ENCODE assay signal across 10 mouse cellular contexts in genomic region chr8:71677555-71677954, GRCm38 (mm10). TPM values are rescaled to one million over a fixed set of nuclear protein-coding genes. Genes with fewer than 3 reads are reported as not detected.
DNase-seq lines count a peak whose midpoint lies in the region; ATAC-seq and TF ChIP-seq lines count a peak whose summit lies in the region.
"Had no signal": no experiment of that assay in that cellular context is flagged by ENCODE, and none has a peak within 500 bp of the region (broad histone marks: within the 10 kb centered on the region; RNA-seq: fewer than 3 reads in every experiment).

No protein-coding gene starts in this region.

- no peak overlapping the region for H3K4me3 ChIP-seq in kidney, embryonic 14.5 days (ENCODE audit: low read length)
- no peak overlapping the region for H3K4me3 ChIP-seq in heart, embryonic 14.5 days (ENCODE audit: control insufficient read depth in 1 of 2, insufficient read depth in 1 of 2, low read depth in 1 of 2, low read length in 2 of 2)
- H3K4me3 ChIP-seq in liver, postnatal 0 days (ENCODE audit: low read depth, low read length): no peak overlapping the region

- no peaks in the 10 kb centered on the region for H3K36me3 ChIP-seq in kidney, embryonic 14.5 days (ENCODE audit: control insufficient read depth, insufficient read depth, low read length)
- no peaks in the 10 kb centered on the region for H3K36me3 ChIP-seq in heart, embryonic 14.5 days (ENCODE audit: control insufficient read depth, insufficient read depth, low read length)
- H3K36me3 ChIP-seq in liver, postnatal 0 days (replicated peaks; ENCODE audit: insufficient read depth, low read length): no peaks in the 10 kb centered on the region

- no peak for TF ChIP-seq EP300 in liver, postnatal 0 days (IDR thresholded peaks at IDR 0.05; ENCODE audit: low read depth)

- no peak overlapping the region for H3K27ac ChIP-seq in kidney, embryonic 14.5 days (ENCODE audit: low read depth, low read length)
- peak overlapping the region; percentile 39 to 72; a peak in 2 of 4 replicates for H3K27ac ChIP-seq in heart, embryonic 14.5 days (replicated peaks in 1 of 2; ENCODE audit: control insufficient read depth in 1 of 2, insufficient read depth in 1 of 2, low read depth in 2 of 2, low read length in 2 of 2)
- peak overlapping the region; percentile 26; the same call in 1 of the 2 replicates for H3K27ac ChIP-seq in liver, postnatal 0 days (ENCODE audit: low read depth)
- H3K27ac ChIP-seq: hindbrain, postnatal 0 days had no signal

- H3K27me3 ChIP-seq in kidney, embryonic 14.5 days (ENCODE audit: control insufficient read depth, insufficient read depth, low read length): peaks cover 69% of the 10 kb centered on the region
- H3K27me3 ChIP-seq in heart, embryonic 14.5 days (ENCODE audit: control insufficient read depth, insufficient read depth, low read length): peaks cover 43% of the 10 kb centered on the region
- 0 out of 2 replicates have a peak, but pooled peaks cover 9% of the 10 kb centered on the region for H3K27me3 ChIP-seq in liver, postnatal 0 days (ENCODE audit: insufficient read depth, low read length)

- no peak for ATAC-seq in kidney, embryonic 14.5 days (ENCODE audit: low FRiP score, low TSS enrichment)
- ATAC-seq in heart, embryonic 14.5 days (ENCODE audit: insufficient number of reproducible peaks, insufficient read depth, low FRiP score, low read depth): no peak
- ATAC-seq in liver, postnatal 0 days: no peak
- ATAC-seq: forebrain, postnatal 0 days; hindbrain, postnatal 0 days had no signal

- H3K4me2 ChIP-seq in kidney, embryonic 14.5 days (replicated peaks; ENCODE audit: low read depth, low read length): no peak overlapping the region
- H3K4me2 ChIP-seq in heart, embryonic 14.5 days (ENCODE audit: low read length): peak overlapping the region; percentile 80
- H3K4me2 ChIP-seq in liver, postnatal 0 days (ENCODE audit: low read depth, low read length): peak overlapping the region; percentile 93

- no peak for TF ChIP-seq CTCF in liver, postnatal 0 days (IDR thresholded peaks at IDR 0.05; ENCODE audit: low read depth)

- no peak overlapping the region for H3K9ac ChIP-seq in kidney, embryonic 14.5 days (ENCODE audit: low read depth, low read length)
- no peak overlapping the region for H3K9ac ChIP-seq in heart, embryonic 14.5 days (ENCODE audit: low read length)
- H3K9ac ChIP-seq in liver, postnatal 0 days (replicated peaks): no peak overlapping the region
- H3K9ac ChIP-seq: forebrain, postnatal 0 days had no signal

- DNase-seq in kidney, postnatal 10 days: peak; percentile 67
- DNase-seq in R1 (ENCODE audit: low read depth, low spot score): peak; percentile 87
- no peak for DNase-seq in liver, postnatal 0 days
- no peak for DNase-seq in urinary bladder, postnatal 14 days (ENCODE audit: low spot score)
- DNase-seq in left cerebral cortex, adult 18-20 months (ENCODE audit: low spot score in 2 of 2): no peak
- DNase-seq in urinary bladder, adult 18-20 months (ENCODE audit: low spot score in 2 of 2): no peak
- DNase-seq: forebrain, postnatal 0 days had no signal

- H3K4me1 ChIP-seq in kidney, embryonic 14.5 days (ENCODE audit: control insufficient read depth, insufficient read depth, low read length): peaks cover 21% of the 10 kb centered on the region; the same call in 1 of the 2 replicates
- peaks cover 10 to 27% of the 10 kb centered on the region in 2 experiments; a peak in 3 of 4 replicates for H3K4me1 ChIP-seq in heart, embryonic 14.5 days (ENCODE audit: control insufficient read depth in 2 of 2, insufficient read depth in 2 of 2, low read length in 2 of 2)
- H3K4me1 ChIP-seq in liver, postnatal 0 days (ENCODE audit: insufficient read depth): peaks cover 18% of the 10 kb centered on the region

- H3K9me3 ChIP-seq in kidney, embryonic 14.5 days (ENCODE audit: control insufficient read depth, low read length): no peaks in the 10 kb centered on the region
- H3K9me3 ChIP-seq in heart, embryonic 14.5 days (ENCODE audit: control insufficient read depth, low read length): no peaks in the 10 kb centered on the region
- no peaks in the 10 kb centered on the region for H3K9me3 ChIP-seq in liver, postnatal 0 days (ENCODE audit: low read length)

RNA-seq across cellular contexts. Expression of gene Jak3, which starts 1.5 kb away (rescaled TPM):
- 3.0 and 5.2 TPM in 2 replicates for polyA plus RNA-seq in kidney, embryonic 14.5 days (2014; fragmentation: Nextera tagmentation; extraction: Ambion mirVana)
- 5.9 and 6.3 TPM in 2 replicates for polyA plus RNA-seq in heart, embryonic 14.5 days (2014; fragmentation: Nextera tagmentation; extraction: Ambion mirVana)
- 4.3 and 4.6 TPM in 2 replicates for polyA plus RNA-seq in liver, postnatal 0 days (2015; fragmentation: Nextera tagmentation; extraction: Ambion mirVana)
- total RNA-seq in left cerebral cortex, adult 18-20 months (2021): 1 to 10 TPM; 4.8 to 5.0 TPM

RNA-seq across cellular contexts. Expression of gene Unc13a, which starts 6.0 kb away (rescaled TPM):
- polyA plus RNA-seq in kidney, embryonic 14.5 days (2014; fragmentation: Nextera tagmentation; extraction: Ambion mirVana): 0.50 and 0.53 TPM in 2 replicates
- 0.38 and 0.89 TPM in 2 replicates for polyA plus RNA-seq in heart, embryonic 14.5 days (2014; fragmentation: Nextera tagmentation; extraction: Ambion mirVana)
- polyA plus RNA-seq in liver, postnatal 0 days (2015; fragmentation: Nextera tagmentation; extraction: Ambion mirVana): 0.25 and 0.36 TPM in 2 replicates
- 100 to 1,000 TPM; 267 to 296 TPM for total RNA-seq in left cerebral cortex, adult 18-20 months (2021)

RNA-seq across cellular contexts. Expression of gene Insl3, which starts 11.5 kb away (rescaled TPM):
- 1.2 TPM in 1 of 2 replicates, not detected in the other for polyA plus RNA-seq in kidney, embryonic 14.5 days (2014; fragmentation: Nextera tagmentation; extraction: Ambion mirVana)
- polyA plus RNA-seq in heart, embryonic 14.5 days (2014; fragmentation: Nextera tagmentation; extraction: Ambion mirVana): 2.4 and 2.7 TPM in 2 replicates
- polyA plus RNA-seq in liver, postnatal 0 days (2015; fragmentation: Nextera tagmentation; extraction: Ambion mirVana): 1.3 and 2.8 TPM in 2 replicates
- under 1 TPM in 1 of 2 experiments, not detected in 1; 0.63 TPM for total RNA-seq in left cerebral cortex, adult 18-20 months (2021)
- total RNA-seq: hindbrain, postnatal 0 days had no signal

RNA-seq across cellular contexts. Expression of gene B3gnt3, which starts 24.0 kb away (rescaled TPM):
- 1.1 and 1.6 TPM in 2 replicates for polyA plus RNA-seq in kidney, embryonic 14.5 days (2014; fragmentation: Nextera tagmentation; extraction: Ambion mirVana)
- polyA plus RNA-seq in heart, embryonic 14.5 days (2014; fragmentation: Nextera tagmentation; extraction: Ambion mirVana): 3.0 and 3.1 TPM in 2 replicates
- polyA plus RNA-seq in liver, postnatal 0 days (2015; fragmentation: Nextera tagmentation; extraction: Ambion mirVana): 3.0 TPM in 2 replicates
- 1 to 10 TPM in 1 of 2 experiments, under 1 TPM in 1; 0.82 to 1.1 TPM for total RNA-seq in left cerebral cortex, adult 18-20 months (2021)

RNA-seq across cellular contexts. Expression of gene Fcho1, which starts 48.0 kb away (rescaled TPM):
- polyA plus RNA-seq in kidney, embryonic 14.5 days (2014; fragmentation: Nextera tagmentation; extraction: Ambion mirVana): 5.5 and 6.5 TPM in 2 replicates
- 0.61 and 1.4 TPM in 2 replicates for polyA plus RNA-seq in heart, embryonic 14.5 days (2014; fragmentation: Nextera tagmentation; extraction: Ambion mirVana)
- polyA plus RNA-seq in liver, postnatal 0 days (2015; fragmentation: Nextera tagmentation; extraction: Ambion mirVana): 15.3 and 16.7 TPM in 2 replicates
- 100 to 1,000 TPM; 155 to 167 TPM for total RNA-seq in left cerebral cortex, adult 18-20 months (2021)

Comparison
In these comparisons a context has a peak if more than half of its experiments do, and no peak if none do; other contexts are left out.
1. DNase-seq: peak in kidney, postnatal 10 days (single experiment) and R1 (single experiment); none in liver, postnatal 0 days (single experiment), urinary bladder, postnatal 14 days (single experiment), left cerebral cortex, adult 18-20 months (0 of 2) and urinary bladder, adult 18-20 months (0 of 2).